8 mouse cellular contexts compared by ENCODE assay signal in genomic region chr1:186250316-186250715, GRCm38 (mm10).
DNase-seq lines count a peak whose midpoint lies in the region; ATAC-seq and TF ChIP-seq lines count a peak whose summit lies in the region.

No protein-coding gene starts in this region.

- H3K27me3 ChIP-seq in hindbrain, postnatal 0 days (ENCODE audit: insufficient read depth, low read length), result no peaks in the 10 kb centered on the region
- no peaks in the 10 kb centered on the region for H3K27me3 ChIP-seq in hindbrain, embryonic 13.5 days
- H3K27me3 ChIP-seq in embryonic facial prominence, embryonic 14.5 days (replicated peaks; ENCODE audit: control insufficient read depth, insufficient read depth, low read length), result no peaks in the 10 kb centered on the region
- no peaks in the 10 kb centered on the region for H3K27me3 ChIP-seq in lung, postnatal 0 days (replicated peaks; ENCODE audit: insufficient read depth, low read length)
- H3K27me3 ChIP-seq in neural tube, embryonic 15.5 days (replicated peaks), result no peaks in the 10 kb centered on the region

- peak; percentile 89 for DNase-seq in hindbrain, postnatal 0 days (ENCODE audit: low spot score)
- DNase-seq in adipocyte (ENCODE audit: low spot score), result peak; percentile 59
- DNase-seq in embryonic facial prominence, embryonic 14.5 days (ENCODE audit: low spot score), result peak; percentile 91
- DNase-seq in lung, postnatal 0 days (ENCODE audit: low spot score), result peak; percentile 49
- no peak for DNase-seq in embryo, embryonic 10 days (ENCODE audit: low spot score)
- DNase-seq in embryo, embryonic 11 days, result no peak

- no peak for TF ChIP-seq EP300 in lung, postnatal 0 days (IDR thresholded peaks at IDR 0.05)

- peak; percentile 66; the same call in 1 of the 2 replicates for ATAC-seq in hindbrain, postnatal 0 days
- no peak for ATAC-seq in hindbrain, embryonic 13.5 days (ENCODE audit: low FRiP score)
- peak; percentile 70; the same call in 1 of the 2 replicates for ATAC-seq in embryonic facial prominence, embryonic 14.5 days (ENCODE audit: low read depth)
- ATAC-seq in lung, postnatal 0 days, result no peak; the same call in 1 of the 2 replicates
- ATAC-seq in neural tube, embryonic 15.5 days (ENCODE audit: low FRiP score), result no peak

- no peak for TF ChIP-seq CTCF in hindbrain, postnatal 0 days (IDR thresholded peaks at IDR 0.05; ENCODE audit: low read depth)
- no peak for TF ChIP-seq CTCF in lung, postnatal 0 days (IDR thresholded peaks at IDR 0.05)

- no peak overlapping the region for H3K4me2 ChIP-seq in hindbrain, postnatal 0 days (ENCODE audit: low read depth, low read length)
- H3K4me2 ChIP-seq in hindbrain, embryonic 13.5 days, result no peak overlapping the region
- H3K4me2 ChIP-seq in embryonic facial prominence, embryonic 14.5 days (ENCODE audit: low read depth, low read length), result no peak overlapping the region
- H3K4me2 ChIP-seq in lung, postnatal 0 days (replicated peaks; ENCODE audit: low read depth, low read length), result no peak overlapping the region
- no peak overlapping the region for H3K4me2 ChIP-seq in neural tube, embryonic 15.5 days

- H3K9me3 ChIP-seq in hindbrain, postnatal 0 days (ENCODE audit: low read length), result no peaks in the 10 kb centered on the region
- H3K9me3 ChIP-seq in hindbrain, embryonic 13.5 days, result no peaks in the 10 kb centered on the region
- H3K9me3 ChIP-seq in embryonic facial prominence, embryonic 14.5 days (ENCODE audit: control insufficient read depth, low read length), result no peaks in the 10 kb centered on the region
- H3K9me3 ChIP-seq in lung, postnatal 0 days (ENCODE audit: low read length), result no peaks in the 10 kb centered on the region
- no peaks in the 10 kb centered on the region for H3K9me3 ChIP-seq in neural tube, embryonic 15.5 days (replicated peaks)

- H3K4me3 ChIP-seq in hindbrain, postnatal 0 days (ENCODE audit: low read length), result no peak overlapping the region
- no peak overlapping the region for H3K4me3 ChIP-seq in hindbrain, embryonic 13.5 days
- H3K4me3 ChIP-seq in embryonic facial prominence, embryonic 14.5 days (ENCODE audit: low read depth, low read length), result no peak overlapping the region
- no peak overlapping the region for H3K4me3 ChIP-seq in lung, postnatal 0 days (ENCODE audit: low read depth, low read length)
- H3K4me3 ChIP-seq in neural tube, embryonic 15.5 days (replicated peaks), result no peak overlapping the region

- H3K4me1 ChIP-seq in hindbrain, postnatal 0 days (ENCODE audit: insufficient read depth, low read length), result peaks cover 7% of the 10 kb centered on the region; the same call in 1 of the 2 replicates
- H3K4me1 ChIP-seq in hindbrain, embryonic 13.5 days (replicated peaks), result no peaks in the 10 kb centered on the region; the same call in none of the 2 replicates
- peaks cover 3% of the 10 kb centered on the region; the same call in 1 of the 2 replicates for H3K4me1 ChIP-seq in embryonic facial prominence, embryonic 14.5 days (ENCODE audit: control insufficient read depth, insufficient read depth, low read length)
- no peaks in the 10 kb centered on the region for H3K4me1 ChIP-seq in lung, postnatal 0 days (ENCODE audit: insufficient read depth, low read depth, low read length)
- peaks cover 5% of the 10 kb centered on the region; the same call in 1 of the 2 replicates for H3K4me1 ChIP-seq in neural tube, embryonic 15.5 days

- WGBS in hindbrain, postnatal 0 days, result 27% methylated on average over 4 of the region's 4 CpGs
- 48% methylated on average over 4 of the region's 4 CpGs for WGBS in hindbrain, embryonic 13.5 days
- 30% methylated on average over 4 of the region's 4 CpGs for WGBS in embryonic facial prominence, embryonic 14.5 days
- WGBS in lung, postnatal 0 days, result 27% methylated on average over 4 of the region's 4 CpGs
- 46% methylated on average over 4 of the region's 4 CpGs for WGBS in neural tube, embryonic 15.5 days

- no peaks in the 10 kb centered on the region for H3K36me3 ChIP-seq in hindbrain, postnatal 0 days (ENCODE audit: insufficient read depth, low read length)
- no peaks in the 10 kb centered on the region for H3K36me3 ChIP-seq in hindbrain, embryonic 13.5 days
- no peaks in the 10 kb centered on the region for H3K36me3 ChIP-seq in embryonic facial prominence, embryonic 14.5 days (ENCODE audit: control insufficient read depth, insufficient read depth, low read length)
- H3K36me3 ChIP-seq in lung, postnatal 0 days (ENCODE audit: insufficient read depth, low read length), result no peaks in the 10 kb centered on the region
- H3K36me3 ChIP-seq in neural tube, embryonic 15.5 days, result no peaks in the 10 kb centered on the region

- no peak overlapping the region for H3K9ac ChIP-seq in hindbrain, postnatal 0 days (replicated peaks; ENCODE audit: low read length)
- H3K9ac ChIP-seq in hindbrain, embryonic 13.5 days, result no peak overlapping the region
- no peak overlapping the region for H3K9ac ChIP-seq in embryonic facial prominence, embryonic 14.5 days (ENCODE audit: low read depth, low read length)
- no peak overlapping the region for H3K9ac ChIP-seq in lung, postnatal 0 days (replicated peaks; ENCODE audit: low read depth)
- H3K9ac ChIP-seq in neural tube, embryonic 15.5 days (replicated peaks), result no peak overlapping the region

- H3K27ac ChIP-seq in hindbrain, postnatal 0 days, result peak overlapping the region; percentile 26; the same call in 1 of the 2 replicates
- no peak overlapping the region for H3K27ac ChIP-seq in hindbrain, embryonic 13.5 days
- no peak overlapping the region for H3K27ac ChIP-seq in embryonic facial prominence, embryonic 14.5 days (replicated peaks; ENCODE audit: low read depth, low read length)
- H3K27ac ChIP-seq in lung, postnatal 0 days (ENCODE audit: low read length), result no peak overlapping the region
- no peak overlapping the region for H3K27ac ChIP-seq in neural tube, embryonic 15.5 days (replicated peaks)

Comparison
In these comparisons a context has a peak if more than half of its experiments do, and no peak if none do; other contexts are left out.
1. ATAC-seq: peak in hindbrain, postnatal 0 days (single experiment) and embryonic facial prominence, embryonic 14.5 days (single experiment); none in hindbrain, embryonic 13.5 days (single experiment), lung, postnatal 0 days (single experiment) and neural tube, embryonic 15.5 days (single experiment).
2. DNase-seq: peak in hindbrain, postnatal 0 days (single experiment), adipocyte (single experiment), embryonic facial prominence, embryonic 14.5 days (single experiment) and lung, postnatal 0 days (single experiment); none in embryo, embryonic 10 days (single experiment) and embryo, embryonic 11 days (single experiment).